Mouse (Mus musculus) limb, embryonic 13.5 days (tissue): ENCODE measurements around the gene Cd47. TPM values are rescaled to one million over a fixed set of nuclear protein-coding genes. Genes with fewer than 3 reads are reported as not detected.
A peak's percentile ranks its signal among the peaks of the same experiment; 100 is the strongest.

Source experiments
- ATAC-seq: fragments of 200-750 bp; cut with Nextera tagmentation; 2 replicates; pipeline ENCODE4 v1.8.0; 2017; ENCODE audit warnings: low read depth, moderate number of reproducible peaks, moderate TSS enrichment; ENCODE audit not compliant: low FRiP score
- H3K27ac ChIP-seq: fragments of 300-500 bp; sonication (generic); 2 replicates; pipeline ENCODE4 v1.5.1; 2015; ENCODE audit warnings: inconsistent platforms, mild to moderate bottlenecking, moderate library complexity
- H3K27me3 ChIP-seq: fragments of 300-500 bp; sonication (generic); 2 replicates; pipeline ENCODE4 v1.6.1; 2015; ENCODE audit warnings: mild to moderate bottlenecking, inconsistent platforms
- H3K36me3 ChIP-seq: fragments of 300-500 bp; sonication (generic); 2 replicates; pipeline ENCODE4 v1.6.1; 2015; ENCODE audit warnings: inconsistent platforms, mild to moderate bottlenecking, moderate library complexity
- H3K4me1 ChIP-seq: fragments of 300-500 bp; sonication (generic); 2 replicates; pipeline ENCODE4 v1.6.1; 2015; ENCODE audit warnings: inconsistent platforms
- H3K4me2 ChIP-seq: fragments of 300-500 bp; sonication (generic); replicated peaks from 2 replicates; pipeline ENCODE4 v1.6.1; 2015; ENCODE audit warnings: inconsistent platforms, mild to moderate bottlenecking, moderate library complexity
- H3K4me3 ChIP-seq: fragments of 300-500 bp; sonication (generic); 2 replicates; pipeline ENCODE4 v1.5.1; 2015; ENCODE audit warnings: moderate library complexity, mild to moderate bottlenecking, inconsistent platforms
- H3K9ac ChIP-seq: fragments of 300-500 bp; sonication (generic); 2 replicates; pipeline ENCODE4 v1.6.1; 2015; ENCODE audit warnings: mild to moderate bottlenecking, inconsistent platforms
- H3K9me3 ChIP-seq: fragments of 300-500 bp; sonication (generic); 2 replicates; pipeline ENCODE4 v1.6.1; 2016; ENCODE audit warnings: inconsistent platforms
- WGBS: fragments of 180-500 bp; shearing (Covaris S2); methylation state at CpG from one replicate; pipeline ENCODE4 v1.1.7; 2015; 5-methylcytosine and 5-hydroxymethylcytosine counted together
- polyA plus RNA-seq: library from polyadenylated mRNA; unstranded; fragments of >200 nt; fragmentation: Nextera tagmentation; extraction: Ambion mirVana; gene quantifications from 2 replicates; pipeline ENCODE4 v1.2.1, GENCODE M21; 2015

The Cd47 gene
- polyA plus RNA-seq, 1 experiment from 2014 or later, result 62.5 TPM

DNA sequence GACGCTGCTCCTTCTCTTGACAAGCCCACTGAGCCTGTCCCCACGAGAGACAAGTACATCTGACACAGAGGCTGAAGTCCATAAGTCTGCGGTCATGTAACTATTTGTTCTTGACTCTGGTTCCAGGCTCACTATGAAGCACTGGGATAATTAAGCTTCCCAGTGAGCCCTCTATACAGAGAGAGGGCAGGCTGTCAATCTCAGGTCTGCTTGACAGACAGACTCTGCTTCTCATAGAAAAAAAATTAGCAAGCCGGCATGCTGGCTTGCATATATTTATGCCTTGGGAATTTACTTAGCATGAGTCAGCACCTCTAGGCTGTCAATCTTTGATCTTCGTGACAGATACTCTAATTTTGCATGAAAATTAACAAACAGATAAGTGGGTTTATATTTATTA is 136.5 kb downstream of the Cd47 start:
- H3K27ac ChIP-seq, result no peak overlapping the region
- peaks cover 16% of the 10 kb centered on the region for H3K4me1 ChIP-seq
- no peak overlapping the region for H3K4me2 ChIP-seq
- H3K27me3 ChIP-seq, result no peaks in the 10 kb centered on the region
- H3K9me3 ChIP-seq, result 0 out of 2 replicates have a peak, but pooled peaks cover 3% of the 10 kb centered on the region
- H3K9ac ChIP-seq, result no peak overlapping the region
- no peak for ATAC-seq
- WGBS, result 57% methylated on average over 5 of the region's 5 CpGs
- no peaks in the 10 kb centered on the region for H3K36me3 ChIP-seq
- no peak overlapping the region for H3K4me3 ChIP-seq

GRCm38 (mm10) chr16:49937218-49938165 is 137.2 kb downstream of the Cd47 start:
- Histone ChIP-seq H3K9ac (no peak overlapping the region), H3K36me3 (no peaks in the 10 kb centered on the region), H3K9me3 (0 out of 2 replicates have a peak, but pooled peaks cover 3% of the 10 kb centered on the region), H3K4me1 (peaks cover 16% of the 10 kb centered on the region), H3K27me3 (no peaks in the 10 kb centered on the region), H3K4me2 (no peak overlapping the region), H3K27ac (no peak overlapping the region), H3K4me3 (no peak overlapping the region)
- 37% methylated on average over 11 of the region's 11 CpGs for WGBS
- ATAC-seq, result no peak

DNA sequence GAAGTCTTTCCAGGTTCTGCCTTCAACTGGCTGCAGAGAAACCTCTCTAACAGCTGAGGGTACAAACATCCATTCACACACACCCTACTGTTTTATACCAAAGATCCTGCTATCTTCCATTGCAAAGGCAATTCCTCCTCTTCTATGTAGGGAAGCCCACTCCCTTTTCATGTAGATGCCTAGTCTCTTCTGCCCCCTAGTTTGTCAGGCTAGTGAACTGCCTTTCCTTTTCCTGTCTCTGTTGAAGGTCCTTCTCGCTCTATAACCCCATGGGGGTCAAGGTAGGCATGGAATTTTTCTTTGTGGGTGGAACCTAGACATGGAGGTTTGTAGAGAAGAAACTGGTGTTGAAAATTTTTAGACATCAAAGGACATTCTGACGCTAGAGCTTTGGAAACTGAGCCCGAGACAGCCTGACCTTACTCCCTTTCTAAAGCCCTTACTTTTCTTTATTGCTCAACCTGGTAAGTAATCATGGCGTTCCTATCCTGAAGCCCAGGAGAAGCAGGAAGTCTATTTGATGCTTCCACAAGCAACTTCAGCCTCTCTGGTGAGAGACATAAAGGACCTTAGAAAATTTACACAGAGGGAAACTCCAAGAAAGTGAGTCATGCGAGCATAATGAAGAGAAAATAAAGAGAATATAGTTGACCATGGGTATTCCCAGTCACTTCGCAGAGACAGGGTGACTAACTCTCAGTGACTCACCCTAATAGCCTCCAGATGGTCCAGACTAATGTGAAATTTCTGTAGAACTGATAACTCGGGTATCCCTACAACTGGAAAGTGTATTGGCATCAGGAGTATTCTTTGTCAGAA is 138.4 kb downstream of the Cd47 start:
- H3K9ac ChIP-seq, result no peak overlapping the region
- ATAC-seq, result no peak
- 70% methylated on average over 7 of the region's 7 CpGs for WGBS
- no peaks in the 10 kb centered on the region for H3K36me3 ChIP-seq
- no peaks in the 10 kb centered on the region for H3K27me3 ChIP-seq
- no peak overlapping the region for H3K4me2 ChIP-seq
- no peak overlapping the region for H3K4me3 ChIP-seq
- H3K27ac ChIP-seq, result no peak overlapping the region
- 0 out of 2 replicates have a peak, but pooled peaks cover 3% of the 10 kb centered on the region for H3K9me3 ChIP-seq
- peaks cover 12% of the 10 kb centered on the region; the same call in 1 of the 2 replicates for H3K4me1 ChIP-seq

DNA sequence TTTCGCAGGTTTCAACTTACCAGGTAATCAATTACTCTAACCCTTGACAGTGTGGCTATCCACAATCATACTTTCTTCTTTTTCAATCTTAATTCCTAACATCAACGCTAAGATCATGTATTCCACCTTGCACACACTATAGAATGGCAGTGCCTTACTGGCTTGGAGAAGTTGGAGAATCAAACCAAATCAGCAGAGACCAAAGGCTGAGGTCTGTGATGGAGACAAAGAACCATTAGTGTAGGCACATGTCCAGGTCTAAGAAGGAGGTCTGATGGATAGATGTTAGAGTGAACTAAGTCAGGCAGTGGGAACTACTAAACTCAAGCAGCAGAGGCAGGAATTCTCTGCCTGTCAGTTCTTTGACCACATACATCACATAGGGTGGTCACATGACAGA is 139.0 kb downstream of the Cd47 start:
- Histone ChIP-seq H3K9ac (no peak overlapping the region), H3K36me3 (no peaks in the 10 kb centered on the region), H3K4me2 (no peak overlapping the region), H3K4me1 (peaks cover 12% of the 10 kb centered on the region; the same call in 1 of the 2 replicates), H3K9me3 (0 out of 2 replicates have a peak, but pooled peaks cover 3% of the 10 kb centered on the region), H3K4me3 (no peak overlapping the region), H3K27me3 (no peaks in the 10 kb centered on the region), H3K27ac (no peak overlapping the region)
- 89% methylated on average over 2 of the region's 2 CpGs for WGBS
- no peak for ATAC-seq

DNA sequence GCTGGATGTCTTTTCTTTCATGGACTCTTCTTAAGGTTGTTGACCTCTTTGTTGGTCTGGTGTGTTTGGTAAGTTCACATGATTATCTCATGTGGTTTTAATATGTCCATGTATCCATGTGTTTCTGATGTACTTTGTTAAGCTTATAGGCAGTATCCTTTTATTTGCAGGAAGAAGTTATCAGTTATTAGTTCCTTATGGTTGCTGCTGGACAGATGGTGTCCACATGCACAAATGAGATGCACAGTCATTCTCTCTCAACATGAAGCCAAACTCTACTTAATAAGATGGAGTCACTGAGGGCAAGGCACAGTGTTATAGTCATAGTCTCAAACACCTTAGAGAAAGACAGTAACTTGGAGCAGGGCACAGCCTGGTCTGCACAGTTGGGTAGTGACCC is 140.1 kb downstream of the Cd47 start:
- H3K27ac ChIP-seq, result no peak overlapping the region
- H3K4me2 ChIP-seq, result no peak overlapping the region
- no peaks in the 10 kb centered on the region for H3K36me3 ChIP-seq
- no peaks in the 10 kb centered on the region for H3K27me3 ChIP-seq
- no peak overlapping the region for H3K9ac ChIP-seq
- H3K4me3 ChIP-seq, result no peak overlapping the region
- peaks cover 12% of the 10 kb centered on the region; the same call in 1 of the 2 replicates for H3K4me1 ChIP-seq
- H3K9me3 ChIP-seq, result 0 out of 2 replicates have a peak, but pooled peaks cover 3% of the 10 kb centered on the region
- ATAC-seq, result peak; percentile 57; the same call in 1 of the 2 replicates

- no peak for ATAC-seq
Measured at GRCm38 (mm10) chr16:49941031-49941430, 140.7 kb downstream of the Cd47 start.

GRCm38 (mm10) chr16:49943726-49944125 is 143.4 kb downstream of the Cd47 start:
- no peaks in the 10 kb centered on the region for H3K27me3 ChIP-seq
- H3K4me2 ChIP-seq, result no peak overlapping the region
- 0 out of 2 replicates have a peak, but pooled peaks cover 3% of the 10 kb centered on the region for H3K9me3 ChIP-seq
- H3K27ac ChIP-seq, result no peak overlapping the region
- no peak overlapping the region for H3K9ac ChIP-seq
- no peaks in the 10 kb centered on the region for H3K36me3 ChIP-seq
- WGBS, result 97% methylated on average over 1 of the region's 1 CpGs
- no peak overlapping the region for H3K4me3 ChIP-seq
- no peak for ATAC-seq
- H3K4me1 ChIP-seq, result 0 out of 2 replicates have a peak, but pooled peaks cover 3% of the 10 kb centered on the region

More at GRCm38 (mm10) chr16:49941031-49941430, 140.7 kb downstream of the Cd47 start:
- Histone ChIP-seq H3K9ac (no peak overlapping the region), H3K36me3 (no peaks in the 10 kb centered on the region), H3K27me3 (no peaks in the 10 kb centered on the region), H3K4me3 (no peak overlapping the region), H3K4me2 (no peak overlapping the region), H3K4me1 (peaks cover 12% of the 10 kb centered on the region; the same call in 1 of the 2 replicates), H3K27ac (no peak overlapping the region), H3K9me3 (0 out of 2 replicates have a peak, but pooled peaks cover 3% of the 10 kb centered on the region)
- WGBS, result 76% methylated on average over 1 of the region's 1 CpGs

DNA sequence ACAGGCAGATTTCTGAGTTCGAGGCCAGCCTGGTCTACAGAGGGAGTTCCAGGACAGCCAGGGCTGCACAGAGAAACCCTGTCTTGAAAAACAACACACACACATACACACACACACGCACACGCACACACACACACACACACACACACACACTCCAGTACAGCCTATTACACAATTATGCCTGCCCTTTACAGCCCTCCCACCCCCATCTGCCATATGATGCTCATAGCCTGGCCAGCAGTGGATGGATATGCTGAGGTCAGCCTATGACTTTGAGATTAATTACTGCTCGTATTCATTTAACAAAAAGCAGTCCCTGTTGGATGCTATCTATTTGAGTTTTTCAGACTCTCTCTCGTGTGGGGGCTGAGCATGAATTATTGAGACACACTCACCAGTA is 144.8 kb downstream of the Cd47 start:
- Histone ChIP-seq H3K4me3 (no peak overlapping the region), H3K27me3 (no peaks in the 10 kb centered on the region), H3K4me2 (no peak overlapping the region), H3K9ac (no peak overlapping the region), H3K36me3 (no peaks in the 10 kb centered on the region), H3K9me3 (no peaks in the 10 kb centered on the region), H3K27ac (no peak overlapping the region), H3K4me1 (0 out of 2 replicates have a peak, but pooled peaks cover 3% of the 10 kb centered on the region)
- no peak for ATAC-seq
- WGBS, result 68% methylated on average over 5 of the region's 5 CpGs

DNA sequence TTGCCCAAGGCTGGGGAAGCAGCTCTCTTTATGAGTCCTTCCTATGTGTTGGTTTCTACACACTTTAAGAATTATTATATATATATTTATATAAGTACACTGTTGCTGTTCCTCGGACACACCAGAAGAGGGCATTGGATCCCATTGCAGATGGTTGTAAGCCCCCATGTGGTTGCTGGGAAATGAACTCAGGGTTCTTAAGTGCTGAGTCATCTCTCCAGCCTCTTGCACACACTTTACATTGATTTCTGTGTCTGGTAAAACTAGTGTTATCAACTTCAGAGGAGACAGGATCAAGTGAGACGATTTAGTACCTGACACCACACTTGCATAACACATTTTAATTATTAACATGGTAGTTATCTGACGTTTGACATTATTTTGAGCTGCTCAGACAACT is 146.7 kb downstream of the Cd47 start:
- no peak overlapping the region for H3K9ac ChIP-seq
- no peak overlapping the region for H3K4me3 ChIP-seq
- H3K9me3 ChIP-seq, result no peaks in the 10 kb centered on the region
- no peaks in the 10 kb centered on the region for H3K4me1 ChIP-seq
- no peak overlapping the region for H3K27ac ChIP-seq
- ATAC-seq, result no peak
- H3K27me3 ChIP-seq, result no peaks in the 10 kb centered on the region
- 75% methylated on average over 3 of the region's 3 CpGs for WGBS
- no peaks in the 10 kb centered on the region for H3K36me3 ChIP-seq
- no peak overlapping the region for H3K4me2 ChIP-seq

GRCm38 (mm10) chr16:49947610-49948009 is 147.3 kb downstream of the Cd47 start:
- WGBS, result 87% methylated on average over 7 of the region's 7 CpGs

DNA sequence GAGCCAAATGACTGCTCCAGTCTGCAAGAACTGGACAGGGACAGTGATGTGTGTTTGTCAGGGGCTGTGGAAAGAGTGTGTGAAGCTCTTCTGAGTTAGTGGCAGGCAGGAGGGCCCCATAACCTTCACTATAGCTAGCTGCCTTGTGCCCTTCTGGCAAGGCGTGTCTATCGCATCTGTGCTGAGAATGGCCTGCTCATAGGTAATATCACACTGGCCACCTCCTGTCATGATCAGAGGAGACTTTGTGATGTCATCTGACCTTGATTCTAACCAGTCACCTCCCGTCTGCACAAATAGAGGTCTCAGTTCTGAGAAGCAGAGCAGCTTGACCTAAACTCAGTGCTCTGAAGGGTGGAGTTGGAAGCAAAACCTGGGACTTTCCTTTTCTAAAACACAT is 148.0 kb downstream of the Cd47 start:
- H3K9ac ChIP-seq, result no peak overlapping the region
- no peak overlapping the region for H3K4me3 ChIP-seq
- H3K4me1 ChIP-seq, result no peaks in the 10 kb centered on the region
- no peaks in the 10 kb centered on the region for H3K27me3 ChIP-seq
- no peaks in the 10 kb centered on the region for H3K9me3 ChIP-seq
- H3K36me3 ChIP-seq, result no peaks in the 10 kb centered on the region
- ATAC-seq, result no peak
- WGBS, result 83% methylated on average over 3 of the region's 3 CpGs
- H3K4me2 ChIP-seq, result no peak overlapping the region
- no peak overlapping the region for H3K27ac ChIP-seq

More at GRCm38 (mm10) chr16:49947610-49948009, 147.3 kb downstream of the Cd47 start:
- Histone ChIP-seq H3K4me3 (no peak overlapping the region), H3K27me3 (no peaks in the 10 kb centered on the region), H3K4me2 (no peak overlapping the region), H3K9me3 (no peaks in the 10 kb centered on the region), H3K27ac (no peak overlapping the region), H3K36me3 (no peaks in the 10 kb centered on the region), H3K4me1 (no peaks in the 10 kb centered on the region), H3K9ac (no peak overlapping the region)
- no peak for ATAC-seq

GRCm38 (mm10) chr16:49949261-49949660 is 148.9 kb downstream of the Cd47 start:
- H3K9ac ChIP-seq, result no peak overlapping the region
- no peak overlapping the region for H3K27ac ChIP-seq
- H3K4me2 ChIP-seq, result no peak overlapping the region
- no peaks in the 10 kb centered on the region for H3K36me3 ChIP-seq
- no peaks in the 10 kb centered on the region for H3K4me1 ChIP-seq
- no peak for ATAC-seq
- no peak overlapping the region for H3K4me3 ChIP-seq
- WGBS, result 68% methylated on average over 4 of the region's 4 CpGs
- H3K9me3 ChIP-seq, result no peaks in the 10 kb centered on the region
- H3K27me3 ChIP-seq, result no peaks in the 10 kb centered on the region
